Mouse (Mus musculus) ES-Bruce4 (cell line): ENCODE results near the gene Colgalt2. TPM values are rescaled to one million over a fixed set of nuclear protein-coding genes. Genes with fewer than 3 reads are reported as not detected.

Source experiments
- H3K27ac ChIP-seq: 2 replicates; pipeline ENCODE4 v1.5.1; 2012; ENCODE audit warnings: low read length, inconsistent platforms; ENCODE audit not compliant: insufficient read depth
- H3K27me3 ChIP-seq: 2 replicates; pipeline ENCODE4 v1.6.1; 2012; ENCODE audit warnings: mild to moderate bottlenecking, low read length, inconsistent platforms; ENCODE audit not compliant: control insufficient read depth, poor library complexity, insufficient read depth, severe bottlenecking
- H3K36me3 ChIP-seq: 2 replicates; pipeline ENCODE4 v1.6.1; 2012; ENCODE audit warnings: inconsistent platforms, mild to moderate bottlenecking, low read length, moderate library complexity; ENCODE audit not compliant: control insufficient read depth, poor library complexity, insufficient read depth, severe bottlenecking
- H3K4me1 ChIP-seq: one replicate; pipeline ENCODE4 v1.8.1; 2011; ENCODE audit warnings: low read length; ENCODE audit not compliant: control insufficient read depth, insufficient read depth
- H3K4me3 ChIP-seq: 2 replicates; pipeline ENCODE4 v1.5.1; 2011; ENCODE audit warnings: low read depth, mild to moderate bottlenecking, low read length
- H3K9ac ChIP-seq: 2 replicates; pipeline ENCODE4 v1.6.1; 2012; ENCODE audit warnings: low read depth, mild to moderate bottlenecking, inconsistent platforms; ENCODE audit not compliant: poor library complexity, severe bottlenecking
- H3K9me3 ChIP-seq: replicated peaks from 2 replicates; pipeline ENCODE4 v1.6.1; 2012; ENCODE audit warnings: mild to moderate bottlenecking, low read length, inconsistent platforms; ENCODE audit not compliant: control insufficient read depth, poor library complexity, insufficient read depth, severe bottlenecking
- CTCF ChIP-seq: IDR thresholded peaks from one replicate; pipeline ENCODE4 v1.8.1; 2011; ENCODE audit warnings: low read depth, low read length
- EP300 ChIP-seq: IDR thresholded peaks from 2 replicates; pipeline ENCODE4 v1.6.1; 2011; ENCODE audit warnings: low read depth, low read length; ENCODE audit not compliant: insufficient read depth
- POLR2A ChIP-seq: IDR thresholded peaks from one replicate; pipeline ENCODE4 v1.8.1; 2011; ENCODE audit warnings: low read length; ENCODE audit not compliant: insufficient read depth
- polyA plus RNA-seq: library from polyadenylated mRNA; stranded (reverse); fragments of >200 nt; gene quantifications from 2 replicates; pipeline ENCODE4 v1.2.4, GENCODE M21; 2011; ENCODE audit warnings: low read depth; ENCODE audit not compliant: missing spikeins, insufficient read depth, insufficient read length

Gene Colgalt2
- polyA plus RNA-seq, 1 experiment, result not detected

DNA sequence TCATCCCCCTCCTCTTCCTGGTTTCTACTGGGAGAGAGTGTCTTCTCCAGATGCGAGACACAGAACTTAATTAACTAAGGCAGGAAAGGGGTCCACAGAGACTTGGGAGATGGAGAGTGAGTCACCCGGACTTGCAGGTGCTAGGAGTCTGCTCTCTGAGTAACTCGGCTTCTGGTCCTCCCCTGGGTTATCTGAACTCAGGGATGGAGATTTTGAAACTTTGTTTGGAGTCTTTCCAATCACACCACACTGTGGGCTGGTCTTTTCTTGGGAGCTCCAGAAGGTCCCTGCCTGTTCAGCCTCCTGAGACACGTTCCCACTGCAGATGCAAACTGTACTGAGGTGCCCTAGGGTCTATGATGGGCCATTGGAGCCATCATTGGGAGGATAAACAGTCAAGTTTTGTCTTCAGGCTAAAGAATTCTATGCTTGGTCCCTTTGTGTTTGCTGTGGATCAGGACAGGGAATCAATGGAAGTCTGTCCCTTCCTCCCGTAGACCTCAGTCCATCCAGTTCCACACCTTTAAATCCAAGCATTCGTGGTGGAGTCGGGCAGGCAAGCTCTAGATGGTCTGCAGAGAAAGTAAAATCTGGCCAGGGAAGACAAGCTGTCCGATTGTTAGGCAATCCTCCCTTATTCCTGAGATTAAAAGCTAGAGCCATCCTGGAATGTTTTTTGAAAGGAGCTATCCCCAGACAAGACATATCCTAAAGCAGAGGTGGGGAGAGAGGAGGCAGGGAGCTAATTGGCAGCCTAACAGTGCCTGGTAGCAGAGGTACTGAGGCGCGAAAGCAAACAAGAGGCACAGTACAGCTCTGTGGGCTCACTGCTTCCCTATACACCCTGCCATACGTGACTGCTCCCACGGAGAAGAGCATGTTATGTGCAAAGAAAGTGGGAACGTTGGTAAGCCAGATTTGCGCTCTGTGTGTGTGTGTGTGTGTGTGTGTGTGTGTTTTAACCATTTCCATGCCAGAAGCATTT, 1.2 kb downstream of the Colgalt2 start:
- TF ChIP-seq CTCF, result no peak
- no peak for TF ChIP-seq POLR2A
- TF ChIP-seq EP300, result no peak
- Histone ChIP-seq H3K9ac (peak overlapping the region; percentile 49), H3K27me3 (no peaks in the 10 kb centered on the region), H3K27ac (no peak overlapping the region), H3K36me3 (no peaks in the 10 kb centered on the region), H3K9me3 (peaks cover 4% of the 10 kb centered on the region; the same call in 1 of the 2 replicates), H3K4me3 (peak overlapping the region; percentile 88), H3K4me1 (no peaks in the 10 kb centered on the region)

GRCm38 (mm10) chr1:152407021-152407946, 7.7 kb downstream of the Colgalt2 start:
- no peak overlapping the region for H3K27ac ChIP-seq
- H3K36me3 ChIP-seq, result no peaks in the 10 kb centered on the region
- H3K9me3 ChIP-seq, result peaks cover 2% of the 10 kb centered on the region; the same call in 1 of the 2 replicates
- no peak overlapping the region for H3K9ac ChIP-seq
- TF ChIP-seq POLR2A, result no peak
- no peak for TF ChIP-seq CTCF
- no peak for TF ChIP-seq EP300
- no peaks in the 10 kb centered on the region for H3K27me3 ChIP-seq
- H3K4me3 ChIP-seq, result no peak overlapping the region
- no peaks in the 10 kb centered on the region for H3K4me1 ChIP-seq

GRCm38 (mm10) chr1:152409356-152409755, 9.7 kb downstream of the Colgalt2 start:
- H3K4me1 ChIP-seq, result no peaks in the 10 kb centered on the region
- no peaks in the 10 kb centered on the region for H3K36me3 ChIP-seq
- no peak overlapping the region for H3K4me3 ChIP-seq
- H3K27ac ChIP-seq, result no peak overlapping the region
- H3K9ac ChIP-seq, result no peak overlapping the region
- peaks cover 10% of the 10 kb centered on the region for H3K9me3 ChIP-seq
- no peaks in the 10 kb centered on the region for H3K27me3 ChIP-seq
- TF ChIP-seq POLR2A, result no peak
- no peak for TF ChIP-seq CTCF
- TF ChIP-seq EP300, result no peak

- Histone ChIP-seq H3K9ac (no peak overlapping the region), H3K9me3 (peaks cover 10% of the 10 kb centered on the region), H3K4me1 (no peaks in the 10 kb centered on the region), H3K36me3 (no peaks in the 10 kb centered on the region), H3K27me3 (no peaks in the 10 kb centered on the region), H3K4me3 (no peak overlapping the region), H3K27ac (no peak overlapping the region)
- TF ChIP-seq EP300, result no peak
- no peak for TF ChIP-seq CTCF
- TF ChIP-seq POLR2A, result no peak
Measured at GRCm38 (mm10) chr1:152410657-152411056, 11.0 kb downstream of the Colgalt2 start.

GRCm38 (mm10) chr1:152413116-152413515, 13.5 kb downstream of the Colgalt2 start:
- H3K4me1 ChIP-seq, result no peaks in the 10 kb centered on the region
- no peaks in the 10 kb centered on the region for H3K27me3 ChIP-seq
- no peak overlapping the region for H3K9ac ChIP-seq
- no peak overlapping the region for H3K4me3 ChIP-seq
- no peaks in the 10 kb centered on the region for H3K36me3 ChIP-seq
- TF ChIP-seq EP300, result no peak
- no peak for TF ChIP-seq POLR2A
- no peak for TF ChIP-seq CTCF
- no peak overlapping the region for H3K27ac ChIP-seq
- peaks cover 10% of the 10 kb centered on the region for H3K9me3 ChIP-seq
